Comparison of ENCODE assay signal across 28 mouse cellular contexts in genomic region chr1:178235919-178236466, GRCm38 (mm10). TPM values are rescaled to one million over a fixed set of nuclear protein-coding genes. Genes with fewer than 3 reads are reported as not detected.
A peak's percentile ranks its signal among the peaks of the same experiment; 100 is the strongest.
DNase-seq lines count a peak whose midpoint lies in the region; ATAC-seq and TF ChIP-seq lines count a peak whose summit lies in the region.
"Had no signal": no experiment of that assay in that cellular context is flagged by ENCODE, and none has a peak within 500 bp of the region (broad histone marks: within the 10 kb centered on the region; RNA-seq: fewer than 3 reads in every experiment).

No protein-coding gene starts in this region.

- no peak for TF ChIP-seq EP300 in heart, postnatal 0 days (IDR thresholded peaks at IDR 0.05; ENCODE audit: low read depth)

- 60% methylated on average over 2 of the region's 2 CpGs for WGBS in heart, embryonic 12.5 days
- 52% methylated on average over 2 of the region's 2 CpGs for WGBS in heart, postnatal 0 days
- 75% methylated on average over 2 of the region's 2 CpGs for WGBS in midbrain, embryonic 11.5 days
- 90% methylated on average over 2 of the region's 2 CpGs for WGBS in midbrain, embryonic 16.5 days

- ATAC-seq in heart, embryonic 12.5 days (ENCODE audit: insufficient number of reproducible peaks, low FRiP score) = no peak
- peak; percentile 47; the same call in 1 of the 2 replicates for ATAC-seq in heart, postnatal 0 days (ENCODE audit: insufficient read depth, low read depth)
- ATAC-seq in midbrain, embryonic 11.5 days (ENCODE audit: low FRiP score) = no peak
- ATAC-seq in midbrain, embryonic 16.5 days = no peak
- ATAC-seq: activated CD4-positive, CD25-positive, alpha-beta regulatory T cell, adult 4 months; forebrain, embryonic 14.5 days; hindbrain, embryonic 16.5 days; midbrain, embryonic 15.5 days had no signal

- no peak for TF ChIP-seq CTCF in heart, postnatal 0 days (IDR thresholded peaks at IDR 0.05; ENCODE audit: low read depth)

- no peak overlapping the region for H3K9ac ChIP-seq in heart, embryonic 12.5 days
- no peak overlapping the region for H3K9ac ChIP-seq in heart, postnatal 0 days (replicated peaks; ENCODE audit: low read depth, low read length)
- H3K9ac ChIP-seq in midbrain, embryonic 11.5 days (ENCODE audit: low read length) = no peak overlapping the region
- no peak overlapping the region for H3K9ac ChIP-seq in midbrain, embryonic 16.5 days (ENCODE audit: low read depth, low read length)
- H3K9ac ChIP-seq: embryonic facial prominence, embryonic 12.5 days; kidney, embryonic 15.5 days; limb, embryonic 12.5 days; midbrain, embryonic 15.5 days had no signal

- peak overlapping the region; percentile 80 for H3K27ac ChIP-seq in heart, embryonic 12.5 days (ENCODE audit: poor library complexity, severe bottlenecking)
- peak overlapping the region; percentile 58 for H3K27ac ChIP-seq in heart, postnatal 0 days (ENCODE audit: low read depth)
- H3K27ac ChIP-seq in midbrain, embryonic 11.5 days (ENCODE audit: low read depth, low read length) = no peak overlapping the region
- no peak overlapping the region for H3K27ac ChIP-seq in midbrain, embryonic 16.5 days (ENCODE audit: low read length)
- H3K27ac ChIP-seq: embryonic facial prominence, embryonic 12.5 days; kidney, embryonic 15.5 days; layer of hippocampus, adult 2 months; left cerebral cortex, adult 2 months; limb, embryonic 12.5 days; midbrain, embryonic 15.5 days had no signal

- H3K4me2 ChIP-seq in heart, embryonic 12.5 days = peak overlapping the region; percentile 5; the same call in 1 of the 2 replicates
- H3K4me2 ChIP-seq in heart, postnatal 0 days (ENCODE audit: low read depth, low read length) = no peak overlapping the region
- H3K4me2 ChIP-seq in midbrain, embryonic 11.5 days = no peak overlapping the region
- H3K4me2 ChIP-seq in midbrain, embryonic 16.5 days (ENCODE audit: low read length) = no peak overlapping the region
- H3K4me2 ChIP-seq: embryonic facial prominence, embryonic 12.5 days; kidney, embryonic 15.5 days; limb, embryonic 12.5 days; midbrain, embryonic 15.5 days had no signal

- DNase-seq in heart, adult 18-20 months = no peak
- no peak for DNase-seq in heart, postnatal 0 days (ENCODE audit: low spot score)
- no peak for DNase-seq in heart, adult 8-10 months (ENCODE audit: low spot score)
- DNase-seq in midbrain, embryonic 11.5 days (ENCODE audit: low spot score, missing footprints) = peak; percentile 26
- DNase-seq in adrenal gland, postnatal 10 days = no peak
- DNase-seq: adrenal gland, adult 2 months; cerebellum, adult 11 months; cerebellum, adult 9-11 months; embryo, embryonic 11 days; gastrocnemius, postnatal 14 days; kidney, adult 18-20 months; kidney, postnatal 36 days; lung, adult 18-20 months; lung, postnatal 14 days; right cerebral cortex, adult 18-20 months; spleen, adult 18-20 months; thymus, postnatal 14 days had no signal

- H3K9me3 ChIP-seq in heart, embryonic 12.5 days (replicated peaks) = no peaks in the 10 kb centered on the region
- H3K9me3 ChIP-seq in heart, postnatal 0 days (replicated peaks; ENCODE audit: control insufficient read depth, low read length) = no peaks in the 10 kb centered on the region
- no peaks in the 10 kb centered on the region for H3K9me3 ChIP-seq in midbrain, embryonic 11.5 days (ENCODE audit: control insufficient read depth, low read length)
- no peaks in the 10 kb centered on the region for H3K9me3 ChIP-seq in midbrain, embryonic 16.5 days (replicated peaks; ENCODE audit: control insufficient read depth, low read length, poor library complexity, severe bottlenecking)
- H3K9me3 ChIP-seq: embryonic facial prominence, embryonic 12.5 days; kidney, embryonic 15.5 days; limb, embryonic 12.5 days; midbrain, embryonic 15.5 days had no signal

- peaks cover 8% of the 10 kb centered on the region for H3K36me3 ChIP-seq in heart, embryonic 12.5 days
- peaks cover 10% of the 10 kb centered on the region; the same call in 1 of the 2 replicates for H3K36me3 ChIP-seq in heart, postnatal 0 days (replicated peaks; ENCODE audit: control insufficient read depth, insufficient read depth, low read length)
- no peaks in the 10 kb centered on the region for H3K36me3 ChIP-seq in midbrain, embryonic 11.5 days (ENCODE audit: control insufficient read depth, insufficient read depth, low read length)
- H3K36me3 ChIP-seq in midbrain, embryonic 16.5 days (ENCODE audit: control insufficient read depth, insufficient read depth, low read length) = no peaks in the 10 kb centered on the region
- H3K36me3 ChIP-seq: embryonic facial prominence, embryonic 12.5 days; midbrain, embryonic 15.5 days had no signal

- no peaks in the 10 kb centered on the region for H3K27me3 ChIP-seq in heart, embryonic 12.5 days (replicated peaks)
- H3K27me3 ChIP-seq in heart, postnatal 0 days (ENCODE audit: control insufficient read depth, insufficient read depth, low read length) = no peaks in the 10 kb centered on the region
- H3K27me3 ChIP-seq in midbrain, embryonic 11.5 days (ENCODE audit: control insufficient read depth, insufficient read depth, low read length) = no peaks in the 10 kb centered on the region
- no peaks in the 10 kb centered on the region for H3K27me3 ChIP-seq in midbrain, embryonic 16.5 days (ENCODE audit: control insufficient read depth, insufficient read depth, low read depth, low read length)
- H3K27me3 ChIP-seq: embryonic facial prominence, embryonic 12.5 days; kidney, embryonic 15.5 days; limb, embryonic 12.5 days; midbrain, embryonic 15.5 days had no signal

- H3K4me3 ChIP-seq in heart, embryonic 12.5 days = no peak overlapping the region
- H3K4me3 ChIP-seq in heart, postnatal 0 days (ENCODE audit: low read depth, low read length) = no peak overlapping the region
- H3K4me3 ChIP-seq in midbrain, embryonic 11.5 days (ENCODE audit: low read depth, low read length) = no peak overlapping the region
- H3K4me3 ChIP-seq in midbrain, embryonic 16.5 days (ENCODE audit: low read depth, low read length) = no peak overlapping the region
- H3K4me3 ChIP-seq: embryonic facial prominence, embryonic 12.5 days; kidney, embryonic 15.5 days; layer of hippocampus, adult 2 months; left cerebral cortex, adult 2 months; limb, embryonic 12.5 days; midbrain, embryonic 15.5 days had no signal

- H3K4me1 ChIP-seq in heart, embryonic 12.5 days (replicated peaks) = peaks cover 20% of the 10 kb centered on the region
- peaks cover 11% of the 10 kb centered on the region for H3K4me1 ChIP-seq in heart, postnatal 0 days (ENCODE audit: control insufficient read depth, insufficient read depth)
- no peaks in the 10 kb centered on the region for H3K4me1 ChIP-seq in midbrain, embryonic 11.5 days (ENCODE audit: control insufficient read depth, insufficient read depth, low read length)
- no peaks in the 10 kb centered on the region for H3K4me1 ChIP-seq in midbrain, embryonic 16.5 days (ENCODE audit: control insufficient read depth, insufficient read depth, low read length)
- H3K4me1 ChIP-seq: embryonic facial prominence, embryonic 12.5 days; kidney, embryonic 15.5 days; limb, embryonic 12.5 days; midbrain, embryonic 15.5 days had no signal

RNA-seq across cellular contexts. Expression of gene Desi2, which starts 48.8 kb away (rescaled TPM):
- polyA plus RNA-seq in heart, embryonic 12.5 days (2016; fragmentation: Nextera tagmentation; extraction: Ambion mirVana) = 29.9 and 30.0 TPM in 2 replicates
- total RNA-seq in heart, adult 18-20 months (2021) = 10 to 100 TPM; 15.4 to 15.9 TPM
- total RNA-seq in heart, postnatal 0 days (2014; rRNA removed; ENCODE audit: low replicate concordance) = 22.6 and 35.0 TPM in 2 replicates
- polyA plus RNA-seq in heart, postnatal 0 days (2015; fragmentation: Nextera tagmentation; extraction: Ambion mirVana) = 24.8 and 26.8 TPM in 2 replicates
- total RNA-seq in heart, adult 8-10 months (2022) = 10 to 100 TPM; 13.4 to 17.3 (median 16.6) TPM
- polyA plus RNA-seq in midbrain, embryonic 11.5 days (2014; fragmentation: Nextera tagmentation; extraction: Ambion mirVana) = 17.8 and 18.5 TPM in 2 replicates
- polyA plus RNA-seq in midbrain, embryonic 16.5 days (2015; fragmentation: Nextera tagmentation; extraction: Ambion mirVana) = 21.3 and 22.7 TPM in 2 replicates
- 10 to 100 TPM; 23.4 to 23.8 TPM for total RNA-seq in adrenal gland, postnatal 10 days (2021)

Comparison
In these comparisons a context has a peak if more than half of its experiments do, and no peak if none do; other contexts are left out.
1. H3K27ac ChIP-seq: peak in heart, embryonic 12.5 days (single experiment) and heart, postnatal 0 days (single experiment); none in midbrain, embryonic 11.5 days (single experiment) and midbrain, embryonic 16.5 days (single experiment).